Mouse (Mus musculus): Measurements from ENCODE around the gene Carmil1.
A peak's percentile ranks its signal among the peaks of the same experiment; 100 is the strongest.

Carmil1 gene

DNA sequence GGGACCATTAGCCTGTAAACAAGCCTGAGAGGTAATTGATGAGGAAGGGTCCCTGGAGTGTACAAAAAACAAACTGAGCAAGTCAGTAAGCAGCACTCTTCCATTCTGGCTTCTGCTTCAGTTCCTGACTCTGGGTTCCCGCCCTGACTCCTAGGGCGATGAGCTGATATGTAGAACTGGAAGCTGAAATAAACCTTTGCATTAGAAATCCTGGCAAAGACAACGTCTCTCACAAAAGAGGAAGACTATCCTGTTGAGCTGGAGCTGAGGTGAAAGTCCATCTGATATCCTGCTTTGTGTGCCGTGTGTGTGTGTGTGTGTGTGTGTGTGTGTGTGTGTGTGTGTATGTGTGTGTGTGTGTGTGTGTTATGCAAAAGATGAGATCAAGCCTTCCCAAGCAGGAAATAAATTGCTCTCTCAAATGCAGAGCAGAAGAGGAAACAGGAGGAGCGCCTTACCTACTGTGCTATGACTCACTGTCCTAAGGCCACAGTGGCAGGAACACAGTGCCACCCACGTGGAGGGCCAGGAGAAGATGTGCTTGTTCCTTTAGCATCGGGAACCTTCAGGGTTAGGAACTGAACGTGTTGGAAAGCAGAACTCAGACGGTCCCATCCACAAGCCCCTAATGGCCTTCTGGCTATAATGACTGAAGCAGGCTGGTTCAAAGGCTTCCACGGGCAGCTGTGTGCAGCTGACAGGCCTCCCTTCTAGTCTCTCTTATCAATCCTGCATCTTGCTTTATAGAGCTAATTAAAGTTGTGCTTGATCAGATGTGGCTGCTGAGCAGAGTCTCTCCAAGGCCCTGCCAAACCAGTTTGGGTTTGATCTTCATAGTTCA, 19.6 kb downstream of the Carmil1 start:
- no peak for DNase-seq (ENCODE audit: low spot score in 2 of 2)

DNA sequence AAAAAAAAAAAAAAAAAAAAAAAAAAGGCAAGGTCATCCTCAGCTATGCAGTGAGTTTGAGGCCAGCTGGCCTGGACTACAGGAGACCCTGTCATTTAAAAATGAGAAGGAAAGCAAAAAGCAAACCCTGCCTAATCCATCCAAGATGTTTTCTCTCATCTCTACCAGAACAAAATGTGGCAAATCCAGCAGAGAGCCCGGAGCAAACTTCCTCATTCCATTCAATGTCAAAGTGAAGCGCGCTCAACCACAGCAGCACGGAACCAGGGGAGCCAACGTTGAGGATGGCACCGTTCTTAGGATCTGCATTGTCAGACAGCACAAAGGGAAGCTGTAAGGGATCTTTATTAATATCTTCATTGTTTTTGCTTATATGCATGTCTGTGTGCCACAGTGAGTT, 22.8 kb downstream of the Carmil1 start:
- no peak for DNase-seq (ENCODE audit: low spot score in 2 of 2)

DNA sequence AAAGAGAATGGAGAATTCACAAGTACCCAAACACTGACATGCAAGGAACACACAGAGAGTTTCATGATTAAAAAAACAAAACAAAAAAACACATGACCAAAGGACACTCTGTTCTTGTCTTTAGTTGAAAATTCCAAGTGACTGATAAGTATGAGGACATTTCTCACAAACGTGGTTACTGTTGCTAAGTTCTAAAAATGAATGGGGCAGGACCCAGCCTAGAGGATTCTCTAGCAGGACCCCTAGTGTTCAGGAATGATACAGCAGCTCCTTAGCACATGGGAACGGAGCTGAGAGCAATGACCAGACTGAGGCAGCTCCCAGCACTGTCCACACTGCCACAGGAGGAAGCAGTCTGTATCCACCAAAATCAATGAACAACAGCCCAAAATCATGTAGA, 26.6 kb downstream of the Carmil1 start:
- peak in 1 of 2 experiments; percentile 23 for DNase-seq (ENCODE audit: low spot score in 2 of 2)

DNA sequence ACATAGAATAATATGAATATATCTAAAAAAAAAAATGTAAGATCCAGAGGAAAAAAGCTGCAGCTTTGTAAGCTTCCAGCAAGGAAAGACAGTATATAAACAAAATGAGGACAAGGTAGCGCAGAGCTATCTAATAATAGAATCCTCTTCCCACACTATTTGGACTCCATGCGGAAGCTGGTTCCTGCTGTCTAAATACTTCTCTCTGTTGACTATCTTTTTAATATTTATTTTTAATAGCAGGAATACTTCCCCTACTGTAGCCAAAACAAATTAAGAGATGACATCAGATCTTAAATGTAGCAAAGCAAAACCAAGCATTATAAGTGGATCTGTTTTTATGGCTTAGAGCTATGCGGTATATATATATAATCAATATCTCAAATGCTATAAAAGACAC, 27.0 kb downstream of the Carmil1 start:
- DNase-seq (ENCODE audit: low spot score in 2 of 2): no peak

DNA sequence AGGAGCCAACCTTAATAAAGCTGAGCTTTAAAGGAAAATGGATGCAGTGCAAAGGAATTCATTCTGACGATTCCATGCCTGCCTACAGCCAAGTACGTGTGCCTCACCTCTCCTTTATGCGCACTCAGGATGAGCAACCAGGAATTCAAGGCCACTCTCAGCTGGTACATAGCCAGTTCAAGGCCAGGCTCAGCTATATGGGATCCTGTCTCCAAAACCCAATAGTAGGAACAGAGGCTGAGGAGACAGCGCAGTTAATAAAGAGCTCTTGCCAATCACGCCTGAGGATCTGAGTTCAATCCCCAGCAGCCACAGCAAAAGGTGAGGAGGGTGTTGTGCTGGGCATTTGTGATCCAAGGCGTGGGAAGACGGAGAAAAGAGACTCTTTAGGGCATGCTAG, 29.4 kb downstream of the Carmil1 start:
- no peak for DNase-seq (ENCODE audit: low spot score in 2 of 2)

DNA sequence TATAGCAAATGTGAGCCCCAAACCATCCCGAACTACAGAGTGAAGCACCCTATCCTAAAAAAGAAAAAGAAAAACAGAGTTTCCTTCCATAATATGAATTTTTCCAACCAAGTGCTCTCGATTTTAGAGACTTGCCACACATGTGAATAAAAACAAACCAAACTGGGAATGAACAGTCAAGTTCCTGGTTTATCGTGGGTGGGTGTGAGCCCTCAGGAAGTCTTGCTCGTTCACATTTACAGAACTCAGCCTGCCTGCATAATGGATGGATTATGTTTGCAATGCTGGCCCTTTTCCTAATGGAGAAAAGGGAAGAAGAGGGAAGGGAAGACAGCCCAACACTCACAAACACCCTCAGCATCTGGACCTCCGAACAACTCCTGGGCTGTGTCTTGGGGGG, 32.7 kb downstream of the Carmil1 start:
- DNase-seq (ENCODE audit: low spot score in 2 of 2): no peak

DNA sequence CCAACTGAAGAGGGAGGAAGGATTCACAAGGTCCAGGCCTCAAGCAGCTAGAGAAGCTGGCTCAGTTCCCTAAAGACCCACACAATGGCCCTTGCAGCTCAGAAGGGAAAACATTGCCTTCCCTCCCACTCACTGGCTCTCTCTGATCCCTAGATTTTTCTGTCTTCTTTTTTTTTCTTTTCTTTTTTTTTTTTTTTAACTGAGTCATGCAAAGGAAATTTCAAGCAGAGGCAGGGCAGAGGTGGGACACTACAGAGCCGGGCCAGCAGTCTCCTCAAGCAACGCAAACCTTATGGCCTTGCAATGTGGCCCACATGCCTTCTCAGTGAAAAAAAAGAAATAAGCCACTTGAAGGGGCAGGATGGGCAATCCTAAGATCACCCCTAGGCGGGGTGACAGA, 33.2 kb downstream of the Carmil1 start:
- no peak for DNase-seq (ENCODE audit: low spot score in 2 of 2)

DNA sequence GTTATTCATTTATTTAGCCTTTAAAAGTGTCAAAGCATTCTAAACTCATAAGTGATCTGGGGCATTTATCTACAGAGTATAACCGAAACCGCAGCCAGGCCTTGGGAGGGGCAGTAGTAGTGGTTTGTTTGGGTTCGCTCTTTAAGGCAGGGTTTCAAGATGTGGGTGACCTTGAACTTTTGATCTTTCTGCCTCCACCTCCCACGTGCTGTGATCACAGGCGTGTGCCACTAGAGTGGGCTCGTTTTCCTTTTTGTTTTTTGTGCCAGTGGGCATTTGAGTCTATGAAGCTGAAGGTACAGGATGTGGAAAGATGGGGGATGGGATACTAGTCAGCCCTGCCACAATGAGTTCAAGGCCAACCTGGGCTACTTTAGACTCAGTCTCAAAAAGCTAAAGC, 34.3 kb downstream of the Carmil1 start:
- no peak for DNase-seq (ENCODE audit: low spot score in 2 of 2)

DNA sequence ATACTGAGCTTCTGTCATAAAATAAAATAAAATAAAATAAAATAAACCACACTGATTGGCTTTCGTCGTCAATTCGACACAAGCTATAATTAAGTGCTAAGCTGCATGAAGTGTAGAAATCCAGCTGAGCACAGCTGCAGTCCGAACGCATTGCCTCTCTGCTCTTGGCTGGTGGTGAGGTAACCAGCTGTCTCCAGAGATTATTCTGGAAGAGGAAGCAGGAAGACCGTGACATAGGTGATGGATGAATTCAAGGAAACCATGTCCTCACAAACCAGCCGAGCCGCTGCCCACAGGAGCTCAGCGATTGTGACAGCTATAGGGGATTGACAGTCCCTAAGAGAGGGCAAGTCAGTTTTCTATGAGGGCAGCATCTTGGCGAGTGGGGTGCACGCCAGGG, 36.0 kb downstream of the Carmil1 start:
- DNase-seq (ENCODE audit: low spot score in 2 of 2): no peak

DNA sequence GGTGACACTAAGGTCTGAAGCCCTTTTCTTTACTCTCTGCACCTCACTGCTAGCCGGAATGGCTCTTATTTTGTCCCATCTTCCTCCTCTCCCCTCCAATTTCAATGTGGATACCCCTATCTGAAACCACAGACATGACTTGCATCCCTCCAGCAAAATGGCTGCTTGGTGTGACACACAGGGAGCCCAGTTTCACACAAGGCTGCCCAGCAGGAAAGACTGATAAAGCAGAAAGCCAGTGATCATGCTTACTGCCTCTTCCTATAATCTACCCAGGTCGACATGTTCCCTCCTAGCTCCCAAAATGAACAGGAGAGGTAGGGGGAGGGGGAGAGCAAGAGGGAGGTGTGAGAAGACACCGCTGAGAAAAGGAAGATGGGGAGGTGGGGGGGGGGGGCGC, 36.6 kb downstream of the Carmil1 start:
- DNase-seq (ENCODE audit: low spot score in 2 of 2): no peak

DNA sequence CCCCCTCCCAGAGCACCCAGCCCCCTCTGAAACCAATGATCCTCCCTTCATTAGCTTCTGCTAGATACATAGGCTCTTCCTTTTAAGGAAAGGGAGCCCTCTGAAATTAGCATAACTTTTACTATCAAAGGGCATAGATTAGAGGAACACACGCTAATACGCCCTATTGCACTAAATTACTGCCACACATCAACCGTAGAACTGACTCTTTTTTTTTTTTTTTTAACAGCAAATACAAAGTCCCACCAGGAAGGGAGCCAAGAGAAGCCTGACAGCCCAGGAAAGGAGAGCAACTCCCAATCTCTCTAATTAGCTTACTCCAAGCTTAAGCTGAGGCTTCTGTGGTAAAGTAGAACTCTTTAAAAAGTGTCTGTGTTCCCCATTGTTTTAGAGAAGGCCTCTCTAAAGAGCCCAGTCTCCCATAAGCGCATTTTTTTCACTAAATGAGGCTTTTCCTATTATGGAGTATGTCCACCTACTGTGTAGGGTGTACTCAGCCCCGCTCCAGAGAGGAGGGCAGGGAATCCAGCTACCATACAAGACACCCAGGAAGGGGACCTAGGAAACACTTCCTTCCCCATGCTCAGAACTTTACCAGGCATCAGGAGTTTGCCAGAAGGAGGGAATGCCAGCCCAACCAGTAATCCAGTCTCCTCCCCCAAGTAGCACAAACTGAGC, 38.0 kb downstream of the Carmil1 start:
- no peak for DNase-seq (ENCODE audit: low spot score in 2 of 2)

DNA sequence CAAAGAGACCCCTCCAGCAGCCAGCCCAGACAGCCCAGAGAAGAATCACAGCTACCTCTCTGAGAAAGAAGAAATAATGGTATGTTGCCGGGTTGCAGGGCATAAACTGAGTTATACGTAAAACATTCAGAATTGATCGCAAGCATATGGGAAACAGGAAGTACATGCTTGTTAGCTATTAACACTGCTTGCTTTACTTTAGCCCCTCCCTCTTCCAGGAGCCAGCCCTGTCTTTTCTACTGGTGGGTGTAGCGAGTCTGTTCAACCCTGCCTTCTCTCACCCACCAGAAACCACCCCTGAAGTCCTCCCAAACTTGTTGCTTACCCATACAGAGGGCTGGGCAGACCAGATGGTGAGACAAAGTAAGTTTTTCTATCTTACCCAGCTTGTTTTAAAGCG, 39.4 kb downstream of the Carmil1 start:
- DNase-seq (ENCODE audit: low spot score in 2 of 2): no peak

DNA sequence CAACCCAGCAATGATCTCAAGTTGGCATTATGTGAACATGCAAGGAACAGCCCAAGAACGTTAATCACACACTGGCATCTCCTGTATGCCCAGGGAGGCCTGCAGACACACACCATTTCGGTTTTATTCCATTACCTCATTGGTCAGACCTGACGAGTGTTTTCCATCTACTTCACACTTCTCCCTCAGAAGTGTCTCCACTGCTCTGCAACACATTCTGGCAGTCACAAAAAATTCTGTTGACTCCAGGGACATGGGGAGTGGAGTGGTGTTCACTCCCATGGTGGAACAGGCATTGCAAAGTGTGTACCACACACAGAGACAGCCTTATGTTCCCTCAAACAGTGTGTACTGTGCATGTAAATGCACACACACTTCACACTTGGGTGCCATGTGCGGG, 40.2 kb downstream of the Carmil1 start:
- DNase-seq (ENCODE audit: low spot score in 2 of 2): no peak

DNA sequence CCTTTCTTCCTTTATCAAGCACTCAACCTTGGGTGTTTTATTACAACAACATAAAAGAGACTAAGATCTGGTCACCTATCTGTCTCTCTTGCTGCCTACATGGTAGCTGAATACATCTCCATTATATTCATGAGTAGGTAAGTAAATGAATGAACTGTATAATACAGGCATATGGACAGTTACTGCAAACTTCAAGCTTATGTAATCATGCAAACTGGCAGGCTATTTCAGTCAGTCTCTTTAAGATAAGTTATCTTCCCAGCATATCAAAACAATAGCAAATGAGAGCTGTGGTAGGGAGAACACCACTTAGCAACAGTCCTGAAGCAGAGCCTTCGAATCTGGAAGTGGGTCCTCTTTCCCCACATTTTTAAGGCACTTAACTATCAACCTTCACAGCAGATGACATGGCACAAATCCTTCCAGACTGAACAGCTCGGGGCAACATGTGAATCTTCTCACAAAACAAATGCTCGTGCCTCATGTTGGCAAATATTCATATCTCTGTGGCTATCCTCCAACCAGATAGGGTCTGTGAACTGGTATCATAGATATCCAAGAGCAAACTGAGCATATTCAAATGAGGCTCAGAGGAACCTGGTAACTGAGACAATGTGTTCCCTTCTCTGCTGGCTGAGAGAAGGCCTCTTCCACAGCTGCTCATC, 42.0 kb downstream of the Carmil1 start:
- DNase-seq (ENCODE audit: low spot score in 2 of 2): no peak

DNA sequence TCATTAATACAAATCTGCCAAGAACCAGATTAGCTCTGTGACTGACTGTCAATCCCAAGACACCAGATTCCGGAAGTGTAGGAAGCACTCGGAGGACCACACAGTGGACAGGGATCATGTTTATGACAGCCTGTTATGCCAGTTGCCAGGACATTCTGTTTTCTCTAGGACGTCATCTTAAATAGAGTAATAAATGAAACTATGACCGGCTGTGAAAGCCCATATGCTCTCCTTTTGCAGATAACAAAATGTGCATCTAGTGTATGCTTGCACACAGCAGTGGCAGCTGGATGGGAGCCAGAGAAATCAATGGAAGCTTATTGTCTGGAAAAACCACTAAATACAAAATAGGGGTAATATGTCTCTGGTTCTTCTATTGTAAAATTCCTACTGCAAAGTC, 43.9 kb downstream of the Carmil1 start:
- no peak for DNase-seq (ENCODE audit: low spot score in 2 of 2)

DNA sequence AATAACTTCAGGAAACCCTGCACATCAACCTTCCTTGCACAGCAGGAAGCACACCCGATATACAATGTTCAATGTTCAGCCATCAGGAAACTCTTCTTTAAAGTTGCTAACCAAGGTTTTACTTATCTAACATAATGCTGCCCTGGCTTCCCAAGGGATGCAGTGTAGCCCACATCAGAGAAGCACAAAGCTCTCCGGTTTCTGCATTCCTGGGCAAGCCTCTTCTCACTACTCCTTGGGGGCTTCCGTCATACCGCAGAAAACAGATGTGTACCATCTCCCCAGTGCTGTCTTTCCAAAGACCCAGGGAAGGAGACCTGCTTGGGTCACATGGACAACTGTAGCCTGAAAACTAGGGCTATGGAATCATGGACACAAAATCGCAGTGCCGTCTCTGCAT, 47.8 kb downstream of the Carmil1 start:
- no peak for DNase-seq (ENCODE audit: low spot score in 2 of 2)

DNA sequence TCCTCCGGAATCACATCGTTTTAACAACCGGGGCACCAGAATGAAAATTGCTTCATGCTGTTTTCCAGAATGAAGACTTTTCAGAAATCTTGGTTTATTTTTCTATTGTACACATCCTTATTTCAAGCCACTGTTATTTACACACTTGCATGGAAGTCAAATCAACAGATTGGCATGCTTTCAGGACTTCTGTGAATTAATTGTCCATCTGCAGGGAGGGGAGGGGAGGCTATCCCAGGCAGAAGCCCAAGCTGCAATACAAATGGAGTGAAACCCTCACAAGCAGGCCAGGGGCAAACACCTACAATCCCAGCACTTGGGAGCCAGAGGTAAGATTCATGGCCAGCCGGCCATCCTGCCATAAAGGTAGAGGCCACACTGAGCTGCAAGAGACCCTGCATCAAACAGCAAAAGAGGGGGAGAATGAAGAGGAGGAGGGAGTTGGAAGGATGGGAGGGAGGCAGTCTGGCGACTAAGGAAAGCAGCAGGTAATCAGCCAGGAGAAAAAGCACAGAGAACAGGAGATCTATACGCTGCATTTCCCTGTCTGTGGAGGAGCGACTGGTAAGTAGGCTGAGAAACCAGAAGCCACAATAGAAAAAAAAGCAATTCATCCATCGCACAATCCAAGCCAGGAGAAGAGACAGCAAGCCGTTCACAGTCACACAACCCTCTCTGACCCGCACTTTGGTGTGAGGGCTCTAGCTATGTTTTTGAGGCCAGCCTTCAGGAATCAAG, 48.7 kb downstream of the Carmil1 start:
- DNase-seq (ENCODE audit: low spot score in 2 of 2): no peak

DNA sequence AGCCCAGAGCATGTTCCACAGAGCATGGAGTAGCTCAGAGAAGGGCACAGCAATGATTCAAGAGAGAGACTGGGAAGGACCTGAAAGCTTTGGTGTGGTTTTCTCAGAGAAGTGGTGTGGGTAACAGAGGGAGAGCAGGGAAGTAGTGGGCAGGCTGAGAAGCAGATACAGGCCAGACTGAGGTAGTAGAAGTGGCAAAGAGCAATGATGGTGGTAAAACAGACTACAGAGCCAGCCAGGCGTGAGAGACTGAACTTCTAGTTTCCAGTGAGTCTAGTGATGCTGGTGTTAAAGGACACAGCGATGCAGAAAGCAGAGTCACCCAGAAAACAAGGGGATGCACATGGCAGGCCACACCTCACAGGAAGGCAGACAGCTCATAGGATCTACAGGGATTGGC, 49.4 kb downstream of the Carmil1 start:
- no peak for DNase-seq (ENCODE audit: low spot score in 2 of 2)

DNA sequence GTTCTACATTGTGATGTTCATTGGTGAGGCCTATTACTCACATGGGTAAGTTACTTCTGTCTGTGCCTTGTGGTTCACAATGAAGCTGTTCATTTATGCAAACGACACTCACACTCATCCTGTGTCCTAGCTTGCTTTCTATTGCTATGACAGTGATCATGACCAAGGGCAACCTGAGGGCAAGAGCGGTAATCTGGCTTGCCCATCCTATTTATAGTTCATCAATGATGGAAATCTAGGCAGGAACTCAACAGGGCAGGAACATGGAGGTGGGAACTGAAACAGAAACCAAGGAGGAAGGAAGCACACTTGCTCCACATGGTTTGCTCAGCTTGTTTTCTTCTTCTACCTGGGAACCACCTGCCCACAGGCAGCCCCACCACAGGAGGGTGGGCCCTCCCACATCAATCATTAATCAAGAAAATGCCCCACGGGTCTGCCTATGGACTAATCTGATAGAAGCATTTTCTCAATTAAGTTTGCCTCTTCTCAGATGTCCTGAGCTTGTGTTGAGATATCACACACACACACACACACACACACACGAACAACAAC, 50.0 kb downstream of the Carmil1 start:
- no peak for DNase-seq (ENCODE audit: low spot score in 2 of 2)

DNA sequence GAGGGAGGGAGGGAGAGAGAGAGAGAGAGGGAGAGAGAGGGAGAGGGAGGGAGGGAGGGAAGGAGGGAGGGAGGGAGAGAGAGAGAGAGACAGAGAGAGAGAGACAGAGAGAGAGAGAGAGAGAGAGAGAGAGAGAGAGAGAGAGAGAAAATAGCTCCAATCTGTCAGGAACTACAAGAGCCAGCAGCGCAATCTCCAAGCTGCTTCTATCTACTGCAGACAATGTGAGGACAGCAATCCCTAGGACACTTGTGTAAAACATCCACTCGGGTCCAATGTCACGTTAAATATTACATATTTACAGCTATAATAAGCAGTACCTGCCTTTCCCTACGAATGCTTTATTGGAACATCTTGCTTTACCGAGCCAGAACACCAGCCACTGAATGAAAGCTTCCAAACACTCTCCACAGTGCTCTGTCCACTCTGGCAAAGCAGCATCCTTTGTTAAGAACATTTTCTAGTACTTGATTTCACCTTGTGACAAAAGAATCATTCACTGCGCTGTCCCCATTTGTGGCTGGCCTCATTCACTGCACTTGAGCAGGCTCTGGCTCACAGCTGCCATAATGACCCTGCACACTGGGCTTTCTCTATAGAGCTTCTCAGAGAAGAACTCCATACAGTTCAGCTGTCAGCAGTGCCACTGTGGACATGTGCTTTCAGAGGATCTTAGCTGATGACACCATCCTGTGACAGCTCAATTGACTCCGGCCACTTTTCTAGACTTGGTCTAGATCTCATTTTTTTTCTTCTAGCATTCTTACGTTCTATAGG, 57.0 kb downstream of the Carmil1 start:
- no peak for DNase-seq (ENCODE audit: low spot score in 2 of 2)

DNA sequence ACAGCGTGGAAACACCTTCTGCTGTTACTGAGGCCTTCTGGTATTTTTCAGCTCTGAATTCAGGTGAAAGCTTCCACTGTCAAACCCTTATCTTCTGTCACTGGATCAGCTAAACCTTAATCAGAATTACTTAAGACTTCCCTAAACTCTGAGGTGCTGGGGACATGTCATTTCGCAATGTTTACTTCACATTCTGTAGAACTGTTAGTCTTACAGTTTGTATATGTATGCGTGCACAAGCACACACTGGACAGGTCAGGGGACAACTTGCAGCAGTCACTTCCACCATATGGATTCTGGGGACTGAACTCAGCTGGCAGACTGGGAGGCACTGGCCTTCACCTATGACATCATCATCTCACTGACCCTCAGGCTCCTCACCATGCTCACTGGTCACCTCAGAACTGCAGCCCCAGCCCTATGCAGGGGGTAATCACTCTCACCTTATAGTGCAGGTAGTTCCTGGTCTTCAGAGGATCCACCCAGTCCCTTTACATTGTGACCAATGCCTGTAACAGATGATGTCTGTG, 60.1 kb downstream of the Carmil1 start:
- DNase-seq (ENCODE audit: low spot score in 2 of 2): no peak

Measured in frontal cortex, postnatal 10 days (tissue).